Mouse (Mus musculus) spleen, adult 10 weeks (tissue): ENCODE data around the gene Aen. TPM values are rescaled to one million over a fixed set of nuclear protein-coding genes. Genes with fewer than 3 reads are reported as not detected.

Source experiments
- polyA plus RNA-seq: library from polyadenylated mRNA; stranded (reverse); fragments of 350-450 nt; fragmentation: Illumina TruSeq; extraction: RNeasy Lipid Tissue Mini Kit (QIAGEN cat#74804); gene quantifications from one replicate; pipeline ENCODE4 v1.2.3, GENCODE M21; 2015; ENCODE audit warnings: low replicate concordance; ENCODE audit not compliant: insufficient read depth

Gene Aen
- 39.5 TPM for polyA plus RNA-seq

DNA sequence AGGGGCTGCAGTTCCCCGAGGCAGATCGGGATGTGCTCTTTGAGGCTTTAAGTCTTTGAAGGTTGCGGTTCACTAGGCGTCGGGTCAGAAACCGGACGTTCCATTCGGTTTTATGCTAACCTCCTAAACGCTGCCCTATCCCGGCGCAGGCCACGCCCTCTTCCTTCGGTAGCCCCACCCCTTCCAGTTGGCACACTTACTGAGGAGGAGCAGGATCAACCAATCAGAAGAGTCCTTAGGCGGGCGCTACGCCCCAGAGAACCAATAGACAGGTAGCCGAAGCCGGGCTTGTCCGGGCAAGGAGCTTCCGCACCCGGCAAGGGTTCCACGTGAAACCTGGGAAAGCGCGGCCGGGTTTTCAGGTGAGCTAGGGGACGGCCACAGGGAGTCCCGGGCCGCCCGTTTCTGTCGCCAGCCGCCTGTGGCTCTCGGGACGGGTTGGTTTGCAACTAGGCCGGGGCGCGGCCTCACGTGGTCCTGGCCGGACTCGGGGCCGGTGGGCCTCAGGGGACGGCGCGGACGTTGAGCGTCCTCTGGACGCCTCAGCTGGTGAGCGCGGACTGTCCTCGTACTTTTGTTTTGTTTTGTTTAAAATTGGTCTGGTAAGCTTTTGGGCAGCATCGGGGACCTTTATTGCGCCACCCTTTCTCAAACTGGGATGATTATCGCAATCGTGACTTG is at the start of gene Aen:
Gene Aen (plus strand): TSS at position 202 of the 681 bp plus-strand sequence.

GRCm38 (mm10) chr7:78846737-78847434 is 48.8 kb upstream of the Aen start, which contains the start of gene Det1:
Gene Det1 (minus strand): TSS chr7:78847263.

GRCm38 (mm10) chr7:78912974-78913474 is 17.4 kb downstream of the Aen start, which contains the start of gene Isg20:
Gene Isg20 (plus strand): TSS chr7:78913424.

Other genes with a start within 250 kb of the Aen start
- gene Ntrk3, start 157.8 kb upstream of the Aen start, polyA plus RNA-seq: 4.4 TPM
- gene Mrps11, start 112.7 kb upstream of the Aen start, polyA plus RNA-seq: 11.5 TPM
- gene Mrpl46, start 112.3 kb upstream of the Aen start, polyA plus RNA-seq: 22.8 TPM
- 11.8 TPM for gene Det1, start 48.6 kb upstream of the Aen start, polyA plus RNA-seq
- 53.5 TPM for gene Isg20, start 17.6 kb downstream of the Aen start, polyA plus RNA-seq
- not detected for gene Acan, start 157.6 kb downstream of the Aen start, polyA plus RNA-seq
- gene Hapln3, start 235.2 kb downstream of the Aen start, polyA plus RNA-seq: 0.19 TPM